Mouse (Mus musculus): ENCODE data around the gene Olfr728. TPM values are rescaled to one million over a fixed set of nuclear protein-coding genes. Genes with fewer than 3 reads are reported as not detected.

Olfr728 gene
- total RNA-seq (2014; rRNA removed; ENCODE audit: low replicate concordance) (not detected in 2 replicates), polyA plus RNA-seq (2015; fragmentation: Nextera tagmentation; extraction: Ambion mirVana) (not detected in 2 replicates)

DNA sequence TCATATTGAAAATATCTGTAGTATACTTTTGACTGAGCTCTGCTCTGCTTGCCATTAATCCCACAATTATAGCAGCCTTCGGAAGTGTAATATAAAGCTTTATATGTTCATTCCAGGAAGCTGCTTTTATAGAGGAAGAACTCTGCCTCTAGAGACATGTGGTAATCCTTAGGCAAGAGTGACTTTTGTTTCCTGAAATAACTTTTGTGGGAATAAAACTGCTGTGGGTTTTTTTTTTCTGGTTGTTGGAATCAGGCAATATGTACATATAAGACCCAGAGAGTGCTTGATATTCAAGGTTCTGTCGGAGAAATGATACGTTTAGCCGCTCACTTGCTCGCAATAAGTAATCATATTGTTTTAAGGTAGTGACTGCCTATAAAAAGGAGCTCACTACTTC lies at the start of gene Olfr728:
Olfr728 (minus strand) TSS at position 101 of the 400 bp plus-strand sequence.
- DNase-seq (ENCODE audit: low spot score) (no peak), ATAC-seq (ENCODE audit: insufficient read depth, low read depth) (no peak)
- H3K4me3 ChIP-seq (ENCODE audit: low read depth, low read length), result no peak within 1 kb of the TSS
- H3K27ac ChIP-seq (ENCODE audit: low read depth), result no peak within 1 kb of the TSS
- no peaks in the 10 kb centered on the region for H3K27me3 ChIP-seq (ENCODE audit: control insufficient read depth, insufficient read depth, low read length)
- H3K36me3 ChIP-seq (replicated peaks; ENCODE audit: control insufficient read depth, insufficient read depth, low read length), result no peaks in the 10 kb centered on the region
- no peak within 1 kb of the TSS for H3K9ac ChIP-seq (replicated peaks; ENCODE audit: low read depth, low read length)
- H3K4me1 ChIP-seq (ENCODE audit: control insufficient read depth, insufficient read depth), result no peaks in the 10 kb centered on the region
- TF ChIP-seq CTCF (IDR thresholded peaks at IDR 0.05; ENCODE audit: low read depth), result no peak
- TF ChIP-seq EP300 (IDR thresholded peaks at IDR 0.05; ENCODE audit: low read depth), result no peak
- H3K9me3 ChIP-seq (replicated peaks; ENCODE audit: control insufficient read depth, low read length), result no peaks in the 10 kb centered on the region
- no peak within 1 kb of the TSS for H3K4me2 ChIP-seq (ENCODE audit: low read depth, low read length)
- 78% methylated on average over 5 of the region's 5 CpGs for WGBS

DNA sequence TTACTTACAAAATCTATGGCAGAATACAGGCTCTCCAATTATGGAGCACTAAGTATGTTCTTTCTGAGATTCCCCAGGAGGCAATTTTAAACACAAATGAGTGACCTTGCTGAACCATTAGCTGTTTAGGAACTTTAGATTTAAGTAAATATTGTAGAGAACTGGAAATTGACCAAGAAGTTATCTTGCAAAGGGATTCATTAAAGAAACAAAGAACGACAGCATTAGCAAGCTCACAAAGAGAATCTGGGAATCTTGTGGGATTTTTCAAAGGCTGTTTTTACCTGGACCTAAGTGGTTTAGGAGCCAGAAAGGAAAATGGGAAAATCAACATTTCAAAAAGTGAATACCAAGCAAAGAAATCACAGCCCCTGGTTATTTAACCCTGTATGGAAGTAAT lies 45.6 kb upstream of the Olfr728 start, which contains the start of gene Olfr730:
Olfr730 (minus strand) TSS at position 101 of the 400 bp plus-strand sequence.
- DNase-seq (ENCODE audit: low spot score), result no peak
- Histone ChIP-seq H3K4me2 (ENCODE audit: low read depth, low read length) (no peak within 1 kb of the TSS), H3K27ac (ENCODE audit: low read depth) (no peak within 1 kb of the TSS), H3K4me1 (ENCODE audit: control insufficient read depth, insufficient read depth) (no peaks in the 10 kb centered on the region), H3K36me3 (replicated peaks; ENCODE audit: control insufficient read depth, insufficient read depth, low read length) (no peaks in the 10 kb centered on the region), H3K4me3 (ENCODE audit: low read depth, low read length) (no peak within 1 kb of the TSS), H3K9ac (replicated peaks; ENCODE audit: low read depth, low read length) (no peak within 1 kb of the TSS), H3K27me3 (ENCODE audit: control insufficient read depth, insufficient read depth, low read length) (no peaks in the 10 kb centered on the region), H3K9me3 (replicated peaks; ENCODE audit: control insufficient read depth, low read length) (no peaks in the 10 kb centered on the region)
- TF ChIP-seq CTCF (IDR thresholded peaks at IDR 0.05; ENCODE audit: low read depth) (no peak), EP300 (IDR thresholded peaks at IDR 0.05; ENCODE audit: low read depth) (no peak)
- no peak for ATAC-seq (ENCODE audit: insufficient read depth, low read depth)
- WGBS, result 60% methylated on average over 1 of the region's 1 CpGs

- DNase-seq (ENCODE audit: low spot score) (no peak), ATAC-seq (ENCODE audit: insufficient read depth, low read depth) (no peak)
- Histone ChIP-seq H3K36me3 (replicated peaks; ENCODE audit: control insufficient read depth, insufficient read depth, low read length) (no peaks in the 10 kb centered on the region), H3K9ac (replicated peaks; ENCODE audit: low read depth, low read length) (no peak within 1 kb of the TSS), H3K27me3 (ENCODE audit: control insufficient read depth, insufficient read depth, low read length) (no peaks in the 10 kb centered on the region), H3K4me1 (ENCODE audit: control insufficient read depth, insufficient read depth) (no peaks in the 10 kb centered on the region), H3K4me3 (ENCODE audit: low read depth, low read length) (no peak within 1 kb of the TSS), H3K4me2 (ENCODE audit: low read depth, low read length) (no peak within 1 kb of the TSS), H3K9me3 (replicated peaks; ENCODE audit: control insufficient read depth, low read length) (no peaks in the 10 kb centered on the region), H3K27ac (ENCODE audit: low read depth) (no peak within 1 kb of the TSS)
- no peak for TF ChIP-seq CTCF (IDR thresholded peaks at IDR 0.05; ENCODE audit: low read depth)
- no peak for TF ChIP-seq EP300 (IDR thresholded peaks at IDR 0.05; ENCODE audit: low read depth)
These were observed 10.3 kb upstream of the Olfr728 start, which contains the start of gene Olfr729 for GRCm38 (mm10) chr14:50152810-50153209. Gene Olfr729, minus strand, starts transcription at chr14:50152910.

- H3K9ac ChIP-seq (replicated peaks; ENCODE audit: low read depth, low read length), result no peak within 1 kb of the TSS
- TF ChIP-seq CTCF (IDR thresholded peaks at IDR 0.05; ENCODE audit: low read depth), result no peak
- no peak for TF ChIP-seq EP300 (IDR thresholded peaks at IDR 0.05; ENCODE audit: low read depth)
- no peak for ATAC-seq (ENCODE audit: insufficient read depth, low read depth)
These were observed 19.6 kb downstream of the Olfr728 start, which contains the start of gene Olfr727 for GRCm38 (mm10) chr14:50122886-50123285. Gene Olfr727, plus strand, starts transcription at chr14:50123186.

GRCm38 (mm10) chr14:50090853-50091252 lies 51.6 kb downstream of the Olfr728 start, which contains the start of gene Olfr726:
Gene Olfr726, minus strand, starts transcription at chr14:50090953.
- no peaks in the 10 kb centered on the region for H3K9me3 ChIP-seq (replicated peaks; ENCODE audit: control insufficient read depth, low read length)
- no peak within 1 kb of the TSS for H3K27ac ChIP-seq (ENCODE audit: low read depth)
- no peaks in the 10 kb centered on the region for H3K36me3 ChIP-seq (replicated peaks; ENCODE audit: control insufficient read depth, insufficient read depth, low read length)
- 43% methylated on average over 1 of the region's 1 CpGs for WGBS
- TF ChIP-seq EP300 (IDR thresholded peaks at IDR 0.05; ENCODE audit: low read depth) (no peak), CTCF (IDR thresholded peaks at IDR 0.05; ENCODE audit: low read depth) (no peak)
- ATAC-seq (ENCODE audit: insufficient read depth, low read depth) (no peak), DNase-seq (ENCODE audit: low spot score) (no peak)
- H3K9ac ChIP-seq (replicated peaks; ENCODE audit: low read depth, low read length), result no peak within 1 kb of the TSS
- no peaks in the 10 kb centered on the region for H3K4me1 ChIP-seq (ENCODE audit: control insufficient read depth, insufficient read depth)
- no peak within 1 kb of the TSS for H3K4me2 ChIP-seq (ENCODE audit: low read depth, low read length)
- H3K27me3 ChIP-seq (ENCODE audit: control insufficient read depth, insufficient read depth, low read length), result no peaks in the 10 kb centered on the region
- H3K4me3 ChIP-seq (ENCODE audit: low read depth, low read length), result no peak within 1 kb of the TSS

More at GRCm38 (mm10) chr14:50122886-50123285, 19.6 kb downstream of the Olfr728 start, which contains the start of gene Olfr727:
- no peaks in the 10 kb centered on the region for H3K27me3 ChIP-seq (ENCODE audit: control insufficient read depth, insufficient read depth, low read length)
- H3K36me3 ChIP-seq (replicated peaks; ENCODE audit: control insufficient read depth, insufficient read depth, low read length), result no peaks in the 10 kb centered on the region
- H3K4me3 ChIP-seq (ENCODE audit: low read depth, low read length), result no peak within 1 kb of the TSS
- H3K4me1 ChIP-seq (ENCODE audit: control insufficient read depth, insufficient read depth), result no peaks in the 10 kb centered on the region
- no peaks in the 10 kb centered on the region for H3K9me3 ChIP-seq (replicated peaks; ENCODE audit: control insufficient read depth, low read length)
- no peak within 1 kb of the TSS for H3K27ac ChIP-seq (ENCODE audit: low read depth)
- 66% methylated on average over 1 of the region's 1 CpGs for WGBS
- no peak for DNase-seq (ENCODE audit: low spot score)
- H3K4me2 ChIP-seq (ENCODE audit: low read depth, low read length), result no peak within 1 kb of the TSS

Other genes starting within 250 kb of the Olfr728 start
- gene Olfr722, start 240.7 kb downstream of the Olfr728 start, total RNA-seq (2014; rRNA removed; ENCODE audit: low replicate concordance), result not detected in 2 replicates
- not detected in 2 replicates for gene Olfr722, start 240.7 kb downstream of the Olfr728 start, polyA plus RNA-seq (2015; fragmentation: Nextera tagmentation; extraction: Ambion mirVana)
- not detected in 2 replicates for gene Olfr723, start 210.9 kb downstream of the Olfr728 start, total RNA-seq (2014; rRNA removed; ENCODE audit: low replicate concordance)
- gene Olfr723, start 210.9 kb downstream of the Olfr728 start, polyA plus RNA-seq (2015; fragmentation: Nextera tagmentation; extraction: Ambion mirVana), result not detected in 2 replicates
- not detected in 2 replicates for gene Olfr724, start 179.4 kb downstream of the Olfr728 start, total RNA-seq (2014; rRNA removed; ENCODE audit: low replicate concordance)
- not detected in 2 replicates for gene Olfr724, start 179.4 kb downstream of the Olfr728 start, polyA plus RNA-seq (2015; fragmentation: Nextera tagmentation; extraction: Ambion mirVana)
- not detected in 2 replicates for gene Olfr725, start 102.3 kb downstream of the Olfr728 start, total RNA-seq (2014; rRNA removed; ENCODE audit: low replicate concordance)
- gene Olfr725, start 102.3 kb downstream of the Olfr728 start, polyA plus RNA-seq (2015; fragmentation: Nextera tagmentation; extraction: Ambion mirVana), result not detected in 2 replicates
- gene Olfr726, start 51.7 kb downstream of the Olfr728 start, total RNA-seq (2014; rRNA removed; ENCODE audit: low replicate concordance), result not detected in 2 replicates
- gene Olfr726, start 51.7 kb downstream of the Olfr728 start, polyA plus RNA-seq (2015; fragmentation: Nextera tagmentation; extraction: Ambion mirVana), result not detected in 2 replicates
- not detected in 2 replicates for gene Olfr727, start 19.5 kb downstream of the Olfr728 start, total RNA-seq (2014; rRNA removed; ENCODE audit: low replicate concordance)
- gene Olfr727, start 19.5 kb downstream of the Olfr728 start, polyA plus RNA-seq (2015; fragmentation: Nextera tagmentation; extraction: Ambion mirVana), result not detected in 2 replicates
- not detected in 2 replicates for gene Olfr729, start 10.2 kb upstream of the Olfr728 start, total RNA-seq (2014; rRNA removed; ENCODE audit: low replicate concordance)
- gene Olfr729, start 10.2 kb upstream of the Olfr728 start, polyA plus RNA-seq (2015; fragmentation: Nextera tagmentation; extraction: Ambion mirVana), result not detected in 2 replicates
- not detected in 2 replicates for gene Olfr730, start 45.5 kb upstream of the Olfr728 start, total RNA-seq (2014; rRNA removed; ENCODE audit: low replicate concordance)
- gene Olfr730, start 45.5 kb upstream of the Olfr728 start, polyA plus RNA-seq (2015; fragmentation: Nextera tagmentation; extraction: Ambion mirVana), result not detected in 2 replicates
- gene Olfr731, start 99.2 kb upstream of the Olfr728 start, total RNA-seq (2014; rRNA removed; ENCODE audit: low replicate concordance), result not detected in 2 replicates
- not detected in 2 replicates for gene Olfr731, start 99.2 kb upstream of the Olfr728 start, polyA plus RNA-seq (2015; fragmentation: Nextera tagmentation; extraction: Ambion mirVana)
- gene Olfr732, start 141.5 kb upstream of the Olfr728 start, total RNA-seq (2014; rRNA removed; ENCODE audit: low replicate concordance), result not detected in 2 replicates
- gene Olfr732, start 141.5 kb upstream of the Olfr728 start, polyA plus RNA-seq (2015; fragmentation: Nextera tagmentation; extraction: Ambion mirVana), result not detected in 2 replicates
- not detected in 2 replicates for gene Olfr733, start 158.8 kb upstream of the Olfr728 start, total RNA-seq (2014; rRNA removed; ENCODE audit: low replicate concordance)
- gene Olfr733, start 158.8 kb upstream of the Olfr728 start, polyA plus RNA-seq (2015; fragmentation: Nextera tagmentation; extraction: Ambion mirVana), result not detected in 2 replicates
- not detected in 2 replicates for gene Olfr734, start 184.1 kb upstream of the Olfr728 start, total RNA-seq (2014; rRNA removed; ENCODE audit: low replicate concordance)
- not detected in 2 replicates for gene Olfr734, start 184.1 kb upstream of the Olfr728 start, polyA plus RNA-seq (2015; fragmentation: Nextera tagmentation; extraction: Ambion mirVana)
- gene Olfr735, start 206.2 kb upstream of the Olfr728 start, total RNA-seq (2014; rRNA removed; ENCODE audit: low replicate concordance), result not detected in 2 replicates
- not detected in 2 replicates for gene Olfr735, start 206.2 kb upstream of the Olfr728 start, polyA plus RNA-seq (2015; fragmentation: Nextera tagmentation; extraction: Ambion mirVana)
- not detected in 2 replicates for gene Tlr11, start 215.2 kb upstream of the Olfr728 start, total RNA-seq (2014; rRNA removed; ENCODE audit: low replicate concordance)
- gene Tlr11, start 215.2 kb upstream of the Olfr728 start, polyA plus RNA-seq (2015; fragmentation: Nextera tagmentation; extraction: Ambion mirVana), result not detected in 2 replicates
- not detected in 2 replicates for gene Olfr736, start 238.5 kb upstream of the Olfr728 start, total RNA-seq (2014; rRNA removed; ENCODE audit: low replicate concordance)
- not detected in 2 replicates for gene Olfr736, start 238.5 kb upstream of the Olfr728 start, polyA plus RNA-seq (2015; fragmentation: Nextera tagmentation; extraction: Ambion mirVana)

Measured in heart, postnatal 0 days (tissue).